In genomic region chr2:92438567-92438966, GRCm38 (mm10) we compare ENCODE assay signal across 13 mouse cellular contexts. TPM values are rescaled to one million over a fixed set of nuclear protein-coding genes. Genes with fewer than 3 reads are reported as not detected.
"Had no signal": no experiment of that assay in that cellular context is flagged by ENCODE, and none has a peak within 500 bp of the region (broad histone marks: within the 10 kb centered on the region; RNA-seq: fewer than 3 reads in every experiment).

No protein-coding gene starts in this region.

- H3K27ac ChIP-seq: kidney, postnatal 0 days; limb, embryonic 10.5 days; limb, embryonic 13.5 days; liver, embryonic 13.5 days; midbrain, embryonic 12.5 days; midbrain, embryonic 15.5 days; neural tube, embryonic 13.5 days; stomach, postnatal 0 days had no signal

- H3K9me3 ChIP-seq: limb, embryonic 10.5 days; limb, embryonic 13.5 days; liver, embryonic 13.5 days; midbrain, embryonic 12.5 days; midbrain, embryonic 15.5 days; neural tube, embryonic 13.5 days had no signal

- H3K36me3 ChIP-seq: limb, embryonic 10.5 days; limb, embryonic 13.5 days; liver, embryonic 13.5 days; midbrain, embryonic 12.5 days; midbrain, embryonic 15.5 days; neural tube, embryonic 13.5 days had no signal

- ATAC-seq: midbrain, embryonic 15.5 days had no signal

- H3K4me3 ChIP-seq: limb, embryonic 13.5 days; liver, embryonic 13.5 days; midbrain, embryonic 12.5 days; myocyte had no signal

- H3K9ac ChIP-seq: limb, embryonic 13.5 days; liver, embryonic 13.5 days; midbrain, embryonic 12.5 days; midbrain, embryonic 15.5 days; neural tube, embryonic 13.5 days had no signal

RNA-seq across cellular contexts. Expression of gene Mapk8ip1, which starts 37.5 kb away (rescaled TPM):
- total RNA-seq: megakaryocyte progenitor cell, adult 5-6 weeks; megakaryocyte-erythroid progenitor cell, adult 5-6 weeks; monocyte, adult 5-6 weeks; neutrophil, adult 5-6 weeks had no signal
